Mouse (Mus musculus): ENCODE measurements around the gene Odf3l1. TPM values are rescaled to one million over a fixed set of nuclear protein-coding genes. Genes with fewer than 3 reads are reported as not detected.
A peak's percentile ranks its signal among the peaks of the same experiment; 100 is the strongest.
"Not testable (repeated sequence)": the region's sequence is repeated elsewhere in the genome, so short reads cannot be mapped to it uniquely, and the experiment has no call there.

Odf3l1 gene
- total RNA-seq (2021): under 1 TPM in 1 of 2 experiments, not detected in 1; 0.32 TPM

- intact Hi-C loops (cut with DNase I): no loop called here
- peak; percentile 70 to 71 for DNase-seq
Measured at GRCm38 (mm10) chr9:56864216-56864729, at the start of gene Odf3l1. Odf3l1 (minus strand) TSS chr9:56864679.

GRCm38 (mm10) chr9:56913991-56914390 lies 49.5 kb upstream of the Odf3l1 start:
- no peak for DNase-seq
- intact Hi-C loops (cut with DNase I): no loop called here

GRCm38 (mm10) chr9:56911017-56911416 lies 46.5 kb upstream of the Odf3l1 start:
- no peak for DNase-seq
- intact Hi-C loops (cut with DNase I): no loop called here

GRCm38 (mm10) chr9:56909991-56910390 lies 45.5 kb upstream of the Odf3l1 start:
- intact Hi-C loops (cut with DNase I); DNase-seq: not testable (repeated sequence)

- intact Hi-C loops (cut with DNase I): no loop called here
- DNase-seq: no peak
Measured at GRCm38 (mm10) chr9:56907549-56907948, 43.1 kb upstream of the Odf3l1 start.

GRCm38 (mm10) chr9:56903662-56904061 lies 39.2 kb upstream of the Odf3l1 start:
- DNase-seq: no peak
- intact Hi-C loops (cut with DNase I): no loop called here

GRCm38 (mm10) chr9:56901187-56901586 lies 36.7 kb upstream of the Odf3l1 start:
- DNase-seq: no peak
- intact Hi-C loops (cut with DNase I): no loop called here

GRCm38 (mm10) chr9:56900571-56900970 lies 36.1 kb upstream of the Odf3l1 start:
- intact Hi-C loops (cut with DNase I): no loop called here
- DNase-seq: no peak

- intact Hi-C loops (cut with DNase I): no loop called here
- DNase-seq: no peak
Measured at GRCm38 (mm10) chr9:56900060-56900459, 35.6 kb upstream of the Odf3l1 start.

GRCm38 (mm10) chr9:56899409-56899808 lies 34.9 kb upstream of the Odf3l1 start:
- intact Hi-C loops (cut with DNase I): no loop called here
- no peak for DNase-seq

GRCm38 (mm10) chr9:56896779-56897178 lies 32.3 kb upstream of the Odf3l1 start:
- intact Hi-C loops (cut with DNase I): no loop called here
- DNase-seq: no peak

GRCm38 (mm10) chr9:56894006-56894405 lies 29.5 kb upstream of the Odf3l1 start:
- DNase-seq: peak; percentile 49 to 67
- intact Hi-C loops (cut with DNase I): loop anchor here (5.0 kb wide), 2 partner anchors 163 to 328 kb away; no protein-coding TSS in a partner anchor

GRCm38 (mm10) chr9:56893313-56893712 lies 28.8 kb upstream of the Odf3l1 start:
- intact Hi-C loops (cut with DNase I): loop anchor here (5.0 kb wide), 2 partner anchors 164 to 329 kb away; no protein-coding TSS in a partner anchor

GRCm38 (mm10) chr9:56892111-56892510 lies 27.6 kb upstream of the Odf3l1 start:
- intact Hi-C loops (cut with DNase I): loop anchor here (5.0 kb wide), 2 partner anchors 165 to 330 kb away; no protein-coding TSS in a partner anchor
- no peak for DNase-seq

More at GRCm38 (mm10) chr9:56893313-56893712, 28.8 kb upstream of the Odf3l1 start:
- DNase-seq: no peak

- peak; percentile 84 to 85 for DNase-seq
- intact Hi-C loops (cut with DNase I): loop anchor here (1.0 to 5.0 kb wide), 5 partner anchors 36 to 331 kb away; partner anchors contain the start of gene Snupn
Measured at GRCm38 (mm10) chr9:56891517-56892011, 27.1 kb upstream of the Odf3l1 start.

- DNase-seq: no peak
- intact Hi-C loops (cut with DNase I): loop anchor here (1.0 to 5.0 kb wide), 5 partner anchors 37 to 332 kb away; partner anchors contain the start of gene Snupn
Measured at GRCm38 (mm10) chr9:56890522-56891250, 26.2 kb upstream of the Odf3l1 start.

- intact Hi-C loops (cut with DNase I): loop anchor here (1.0 to 5.0 kb wide), 4 partner anchors 47 to 332 kb away; partner anchors contain the start of gene Snupn
- peak; percentile 86 to 90 for DNase-seq
Measured at GRCm38 (mm10) chr9:56889817-56890216, 25.3 kb upstream of the Odf3l1 start.

- DNase-seq: no peak
- intact Hi-C loops (cut with DNase I): no loop called here
Measured at GRCm38 (mm10) chr9:56887581-56887980, 23.1 kb upstream of the Odf3l1 start.

GRCm38 (mm10) chr9:56886601-56887000 lies 22.1 kb upstream of the Odf3l1 start:
- no peak for DNase-seq
- intact Hi-C loops (cut with DNase I): no loop called here

GRCm38 (mm10) chr9:56886113-56886512 lies 21.6 kb upstream of the Odf3l1 start:
- DNase-seq: no peak
- intact Hi-C loops (cut with DNase I): no loop called here

- no peak for DNase-seq
- intact Hi-C loops (cut with DNase I): no loop called here
Measured at GRCm38 (mm10) chr9:56884328-56884727, 19.8 kb upstream of the Odf3l1 start.

- intact Hi-C loops (cut with DNase I): loop anchor here (2.0 kb wide), 1 partner anchor 17 kb away; no protein-coding TSS in a partner anchor
- no peak for DNase-seq
Measured at GRCm38 (mm10) chr9:56883470-56883869, 19.0 kb upstream of the Odf3l1 start.

Data from heart, postnatal 10 days (tissue).